Mouse (Mus musculus) heart, embryonic 16.5 days (tissue): ENCODE results near the gene Il1r1. TPM values are rescaled to one million over a fixed set of nuclear protein-coding genes. Genes with fewer than 3 reads are reported as not detected.

Experiments used
- ATAC-seq: fragments of 200-750 bp; cut with Nextera tagmentation; replicated peaks from 2 replicates; pipeline ENCODE4 v1.8.0; 2017; ENCODE audit warnings: moderate number of reproducible peaks; ENCODE audit not compliant: insufficient read depth, low FRiP score; ENCODE audit errors: extremely low read depth
- H3K27ac ChIP-seq: fragments of 300-500 bp; sonication (generic); 2 replicates; pipeline ENCODE4 v1.5.1; 2014; ENCODE audit warnings: mild to moderate bottlenecking, low read length, control low read depth, moderate library complexity
- H3K27me3 ChIP-seq: fragments of 300-500 bp; sonication (generic); 2 replicates; pipeline ENCODE4 v1.6.1; 2014; ENCODE audit warnings: low read length, mixed read lengths; ENCODE audit not compliant: control insufficient read depth, insufficient read depth
- H3K36me3 ChIP-seq: fragments of 300-500 bp; sonication (generic); 2 replicates; pipeline ENCODE4 v1.6.1; 2014; ENCODE audit not compliant: control insufficient read depth, insufficient read depth
- H3K4me1 ChIP-seq: fragments of 300-500 bp; sonication (generic); 2 replicates; pipeline ENCODE4 v1.6.1; 2014; ENCODE audit warnings: low read length, mixed read lengths; ENCODE audit not compliant: control insufficient read depth, insufficient read depth
- H3K4me2 ChIP-seq: fragments of 300-500 bp; sonication (generic); 2 replicates; pipeline ENCODE4 v1.6.1; 2014; ENCODE audit warnings: low read depth, mild to moderate bottlenecking, control low read depth, low read length
- H3K4me3 ChIP-seq: fragments of 300-500 bp; sonication (generic); 2 replicates; pipeline ENCODE4 v1.5.1; 2014; ENCODE audit warnings: mild to moderate bottlenecking, control low read depth, low read length
- H3K9ac ChIP-seq: fragments of 300-500 bp; sonication (generic); 2 replicates; pipeline ENCODE4 v1.6.1; 2014; ENCODE audit warnings: low read length, control low read depth
- H3K9me3 ChIP-seq: fragments of 300-500 bp; sonication (generic); replicated peaks from 2 replicates; pipeline ENCODE4 v1.6.1; 2016; ENCODE audit warnings: low read length; ENCODE audit not compliant: control insufficient read depth
- WGBS: fragments of 180-500 bp; shearing (Covaris S2); extraction: QIAGEN DNeasy Blood & Tissue Kit; methylation state at CpG from one replicate; pipeline ENCODE4 v1.1.7; 2014; 5-methylcytosine and 5-hydroxymethylcytosine counted together
- polyA plus RNA-seq: library from polyadenylated mRNA; unstranded; fragments of >200 nt; fragmentation: Nextera tagmentation; extraction: Ambion mirVana; gene quantifications from 2 replicates; pipeline ENCODE4 v1.2.1, GENCODE M21; 2015

Gene Il1r1
- polyA plus RNA-seq, 1 experiment from 2014 or later, result 8.1 TPM

- Histone ChIP-seq H3K36me3 (no peaks in the 10 kb centered on the region), H3K4me2 (no peak overlapping the region), H3K27ac (no peak overlapping the region), H3K4me3 (no peak overlapping the region), H3K9me3 (no peaks in the 10 kb centered on the region), H3K9ac (no peak overlapping the region), H3K4me1 (peaks cover 5% of the 10 kb centered on the region), H3K27me3 (peaks cover 6% of the 10 kb centered on the region; the same call in 1 of the 2 replicates)
- no peak for ATAC-seq
- 76% methylated on average over 3 of the region's 3 CpGs for WGBS
Measured at GRCm38 (mm10) chr1:40327604-40328003, 102.7 kb downstream of the Il1r1 start.

GRCm38 (mm10) chr1:40329526-40329925 is 104.6 kb downstream of the Il1r1 start:
- no peaks in the 10 kb centered on the region for H3K9me3 ChIP-seq
- H3K9ac ChIP-seq, result no peak overlapping the region
- ATAC-seq, result no peak
- no peak overlapping the region for H3K27ac ChIP-seq
- WGBS, result 71% methylated on average over 1 of the region's 1 CpGs
- no peaks in the 10 kb centered on the region for H3K36me3 ChIP-seq
- H3K4me1 ChIP-seq, result peaks cover 5% of the 10 kb centered on the region
- no peak overlapping the region for H3K4me3 ChIP-seq
- no peak overlapping the region for H3K4me2 ChIP-seq
- peaks cover 6% of the 10 kb centered on the region; the same call in 1 of the 2 replicates for H3K27me3 ChIP-seq

GRCm38 (mm10) chr1:40330181-40330580 is 105.3 kb downstream of the Il1r1 start:
- Histone ChIP-seq H3K4me3 (no peak overlapping the region), H3K4me2 (no peak overlapping the region), H3K27ac (no peak overlapping the region), H3K9me3 (no peaks in the 10 kb centered on the region), H3K36me3 (no peaks in the 10 kb centered on the region), H3K9ac (no peak overlapping the region), H3K4me1 (peaks cover 5% of the 10 kb centered on the region), H3K27me3 (peaks cover 6% of the 10 kb centered on the region; the same call in 1 of the 2 replicates)
- 81% methylated on average over 8 of the region's 8 CpGs for WGBS
- ATAC-seq, result no peak

GRCm38 (mm10) chr1:40339346-40339745 is 114.5 kb downstream of the Il1r1 start:
- Histone ChIP-seq H3K4me2 (no peak overlapping the region), H3K9ac (no peak overlapping the region), H3K9me3 (no peaks in the 10 kb centered on the region), H3K27ac (no peak overlapping the region), H3K36me3 (0 out of 2 replicates have a peak, but pooled peaks cover 3% of the 10 kb centered on the region), H3K27me3 (no peaks in the 10 kb centered on the region), H3K4me1 (no peaks in the 10 kb centered on the region), H3K4me3 (no peak overlapping the region)
- 65% methylated on average over 1 of the region's 1 CpGs for WGBS
- no peak for ATAC-seq

- H3K4me1 ChIP-seq, result no peaks in the 10 kb centered on the region
- 0 out of 2 replicates have a peak, but pooled peaks cover 3% of the 10 kb centered on the region for H3K36me3 ChIP-seq
- WGBS, result 83% methylated on average over 4 of the region's 4 CpGs
- no peaks in the 10 kb centered on the region for H3K27me3 ChIP-seq
- H3K4me3 ChIP-seq, result no peak overlapping the region
- no peak for ATAC-seq
- H3K9ac ChIP-seq, result no peak overlapping the region
- H3K27ac ChIP-seq, result no peak overlapping the region
- no peak overlapping the region for H3K4me2 ChIP-seq
- no peaks in the 10 kb centered on the region for H3K9me3 ChIP-seq
Measured at GRCm38 (mm10) chr1:40340102-40340501, 115.2 kb downstream of the Il1r1 start.

GRCm38 (mm10) chr1:40352158-40352903 is 127.5 kb downstream of the Il1r1 start:
- Histone ChIP-seq H3K4me3 (no peak overlapping the region), H3K27me3 (no peaks in the 10 kb centered on the region), H3K9ac (no peak overlapping the region), H3K27ac (no peak overlapping the region), H3K4me2 (no peak overlapping the region), H3K36me3 (no peaks in the 10 kb centered on the region), H3K9me3 (no peaks in the 10 kb centered on the region), H3K4me1 (no peaks in the 10 kb centered on the region)
- WGBS, result 70% methylated on average over 4 of the region's 4 CpGs
- no peak for ATAC-seq

GRCm38 (mm10) chr1:40352904-40353286 is 128.0 kb downstream of the Il1r1 start:
- WGBS, result 68% methylated on average over 2 of the region's 2 CpGs
- H3K4me2 ChIP-seq, result no peak overlapping the region
- no peak overlapping the region for H3K4me3 ChIP-seq
- no peak overlapping the region for H3K9ac ChIP-seq
- H3K36me3 ChIP-seq, result no peaks in the 10 kb centered on the region
- no peaks in the 10 kb centered on the region for H3K27me3 ChIP-seq
- H3K4me1 ChIP-seq, result no peaks in the 10 kb centered on the region
- no peak for ATAC-seq
- no peak overlapping the region for H3K27ac ChIP-seq
- H3K9me3 ChIP-seq, result no peaks in the 10 kb centered on the region

- no peaks in the 10 kb centered on the region for H3K27me3 ChIP-seq
- 85% methylated on average over 3 of the region's 3 CpGs for WGBS
- H3K27ac ChIP-seq, result no peak overlapping the region
- H3K4me2 ChIP-seq, result no peak overlapping the region
- no peaks in the 10 kb centered on the region for H3K36me3 ChIP-seq
- ATAC-seq, result no peak
- no peak overlapping the region for H3K4me3 ChIP-seq
- H3K9me3 ChIP-seq, result no peaks in the 10 kb centered on the region
- peaks cover 4% of the 10 kb centered on the region; the same call in 1 of the 2 replicates for H3K4me1 ChIP-seq
- H3K9ac ChIP-seq, result no peak overlapping the region
Measured at GRCm38 (mm10) chr1:40354665-40355064, 129.8 kb downstream of the Il1r1 start.

GRCm38 (mm10) chr1:40355431-40355843 is 130.6 kb downstream of the Il1r1 start:
- Histone ChIP-seq H3K9me3 (no peaks in the 10 kb centered on the region), H3K27ac (no peak overlapping the region)
- ATAC-seq, result no peak

More at GRCm38 (mm10) chr1:40355431-40355843, 130.6 kb downstream of the Il1r1 start:
- Histone ChIP-seq H3K9ac (no peak overlapping the region), H3K27me3 (no peaks in the 10 kb centered on the region), H3K36me3 (no peaks in the 10 kb centered on the region), H3K4me1 (peaks cover 4% of the 10 kb centered on the region; the same call in 1 of the 2 replicates), H3K4me3 (no peak overlapping the region), H3K4me2 (no peak overlapping the region)
- WGBS, result 75% methylated on average over 4 of the region's 4 CpGs
